Mouse (Mus musculus) liver, embryonic 13.5 days (tissue): ENCODE data around the gene Igfals. TPM values are rescaled to one million over a fixed set of nuclear protein-coding genes. Genes with fewer than 3 reads are reported as not detected.

ENCODE experiments used
- ATAC-seq: fragments of 200-750 bp; cut with Nextera tagmentation; 2 replicates; pipeline ENCODE4 v1.8.0; 2017; ENCODE audit warnings: low read depth, mild to moderate bottlenecking, moderate number of reproducible peaks, moderate library complexity
- DNase-seq: peaks from one replicate; pipeline ENCODE4 v3.0.0; 2022
- H3K27ac ChIP-seq: fragments of 300-500 bp; sonication (generic); 2 replicates; pipeline ENCODE4 v1.5.1; 2015; ENCODE audit warnings: moderate library complexity, mild to moderate bottlenecking, inconsistent platforms
- H3K27me3 ChIP-seq: fragments of 300-500 bp; sonication (generic); 2 replicates; pipeline ENCODE4 v1.6.1; 2015; ENCODE audit warnings: mild to moderate bottlenecking, inconsistent platforms
- H3K36me3 ChIP-seq: fragments of 300-500 bp; sonication (generic); 2 replicates; pipeline ENCODE4 v1.6.1; 2015; ENCODE audit warnings: mild to moderate bottlenecking, inconsistent platforms
- H3K4me1 ChIP-seq: fragments of 300-500 bp; sonication (generic); replicated peaks from 2 replicates; pipeline ENCODE4 v1.6.1; 2015; ENCODE audit warnings: inconsistent platforms
- H3K4me2 ChIP-seq: fragments of 300-500 bp; sonication (generic); 2 replicates; pipeline ENCODE4 v1.6.1; 2015; ENCODE audit warnings: inconsistent platforms, mild to moderate bottlenecking, moderate library complexity
- H3K4me3 ChIP-seq: fragments of 300-500 bp; sonication (generic); replicated peaks from 2 replicates; pipeline ENCODE4 v1.5.1; 2015; ENCODE audit warnings: mild to moderate bottlenecking, inconsistent platforms
- H3K9ac ChIP-seq: fragments of 300-500 bp; sonication (generic); 2 replicates; pipeline ENCODE4 v1.6.1; 2015; ENCODE audit warnings: mild to moderate bottlenecking, inconsistent platforms
- H3K9me3 ChIP-seq: fragments of 300-500 bp; sonication (generic); replicated peaks from 2 replicates; pipeline ENCODE4 v1.6.1; 2016; ENCODE audit warnings: inconsistent platforms
- WGBS: fragments of 180-500 bp; shearing (Covaris S2); methylation state at CpG from one replicate; pipeline ENCODE4 v1.1.7; 2015; ENCODE audit not compliant: insufficient replicate concordance; 5-methylcytosine and 5-hydroxymethylcytosine counted together
- polyA plus RNA-seq: library from polyadenylated mRNA; unstranded; fragments of >200 nt; fragmentation: Nextera tagmentation; extraction: Ambion mirVana; gene quantifications from 2 replicates; pipeline ENCODE4 v1.2.1, GENCODE M21; 2015

Igfals gene
- polyA plus RNA-seq, 1 experiment from 2014 or later = 5.1 TPM

DNA sequence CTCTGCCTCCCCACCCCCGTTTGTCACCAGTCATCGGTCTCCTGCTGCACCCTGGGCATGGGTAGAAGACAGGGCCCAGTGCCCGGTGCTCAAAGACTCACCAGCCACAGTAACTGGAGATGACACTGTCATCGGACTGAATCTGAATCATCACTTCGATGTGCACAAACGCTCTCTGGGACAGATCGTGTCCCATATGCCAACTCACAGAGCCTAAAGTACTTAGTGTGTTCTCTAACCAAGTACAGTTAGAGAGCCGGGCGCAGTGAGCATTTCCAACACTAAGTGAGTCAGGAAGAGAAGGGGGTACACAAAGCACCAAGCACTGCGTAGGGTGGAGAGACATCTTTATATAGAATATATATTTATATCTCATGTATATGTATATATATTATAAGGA lies 2.1 kb downstream of the Igfals start:
- 87% methylated on average over 10 of the region's 10 CpGs for WGBS
- H3K27me3 ChIP-seq = no peaks in the 10 kb centered on the region; the same call in 1 of the 2 replicates
- H3K9ac ChIP-seq = no peak overlapping the region
- no peaks in the 10 kb centered on the region for H3K4me1 ChIP-seq
- no peak for DNase-seq
- no peaks in the 10 kb centered on the region for H3K9me3 ChIP-seq
- H3K27ac ChIP-seq = no peak overlapping the region
- H3K4me3 ChIP-seq = no peak overlapping the region
- H3K4me2 ChIP-seq = no peak overlapping the region
- no peak for ATAC-seq
- peaks cover 32% of the 10 kb centered on the region for H3K36me3 ChIP-seq

DNA sequence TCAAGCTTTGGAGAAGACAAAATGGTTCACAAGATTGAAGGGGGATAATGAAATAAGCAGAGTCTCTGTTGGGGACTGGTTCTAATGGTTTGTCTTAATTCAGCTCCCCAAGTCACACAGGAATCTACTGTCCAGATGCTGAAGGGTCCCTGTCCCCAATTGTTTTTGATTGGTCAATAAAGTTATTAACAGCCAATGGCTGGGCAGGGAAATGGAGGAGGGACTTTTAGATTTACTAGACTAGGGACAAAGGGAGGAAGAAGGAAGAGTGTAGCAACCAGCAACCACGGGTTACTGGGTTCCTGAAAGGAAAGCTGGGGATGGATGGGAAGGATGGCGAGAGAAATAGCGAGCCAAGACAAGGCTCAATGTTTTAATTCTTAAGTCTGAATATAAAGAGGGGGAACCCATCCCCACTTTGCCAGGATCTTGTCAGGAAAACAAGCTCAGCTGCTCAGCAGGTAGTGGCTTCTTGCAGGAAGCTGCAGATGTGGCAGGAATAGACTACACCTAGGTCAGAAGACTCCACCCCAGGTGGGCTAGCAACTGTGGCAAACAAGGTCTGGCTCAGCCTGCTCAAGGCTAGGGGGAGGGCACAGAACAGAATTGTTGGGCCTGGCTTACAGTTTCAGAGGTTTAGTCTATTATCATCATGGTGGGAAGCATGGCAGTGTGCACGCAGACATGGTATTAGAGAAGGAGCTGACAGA lies 8.1 kb downstream of the Igfals start:
- Histone ChIP-seq H3K4me2 (no peak overlapping the region), H3K9me3 (no peaks in the 10 kb centered on the region), H3K27me3 (no peaks in the 10 kb centered on the region; the same call in 1 of the 2 replicates), H3K27ac (no peak overlapping the region), H3K36me3 (no peaks in the 10 kb centered on the region), H3K4me3 (no peak overlapping the region), H3K9ac (no peak overlapping the region), H3K4me1 (peaks cover 25% of the 10 kb centered on the region)
- WGBS = 35% methylated on average over 4 of the region's 4 CpGs
- ATAC-seq (no peak), DNase-seq (no peak)

DNA sequence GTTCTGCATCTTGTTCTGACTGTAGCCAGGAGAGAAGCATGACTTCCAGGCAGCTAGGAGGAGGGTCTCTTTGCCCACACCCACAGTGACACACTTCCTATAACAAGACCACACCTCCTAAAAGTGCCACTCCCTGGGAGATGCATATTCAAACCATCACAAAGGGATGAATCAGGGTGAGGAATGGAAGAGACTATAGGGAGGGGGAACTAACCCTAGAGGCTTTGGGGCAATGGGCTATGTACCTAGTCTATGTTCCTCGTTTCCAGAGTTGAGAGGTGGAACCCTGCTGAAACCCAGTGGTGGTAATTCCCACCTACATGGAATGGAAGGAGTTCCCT lies 8.6 kb downstream of the Igfals start:
- Histone ChIP-seq H3K27me3 (no peaks in the 10 kb centered on the region; the same call in 1 of the 2 replicates), H3K27ac (no peak overlapping the region), H3K36me3 (no peaks in the 10 kb centered on the region), H3K4me2 (no peak overlapping the region), H3K4me3 (no peak overlapping the region), H3K9me3 (no peaks in the 10 kb centered on the region), H3K9ac (no peak overlapping the region), H3K4me1 (peaks cover 25% of the 10 kb centered on the region)
- WGBS = 37% methylated on average over 1 of the region's 1 CpGs
- DNase-seq (no peak), ATAC-seq (no peak)

- Histone ChIP-seq H3K27me3 (no peaks in the 10 kb centered on the region; the same call in 1 of the 2 replicates), H3K4me2 (no peak overlapping the region), H3K27ac (no peak overlapping the region), H3K36me3 (no peaks in the 10 kb centered on the region), H3K9me3 (no peaks in the 10 kb centered on the region), H3K9ac (no peak overlapping the region), H3K4me1 (peaks cover 25% of the 10 kb centered on the region), H3K4me3 (no peak overlapping the region)
- WGBS = 61% methylated on average over 8 of the region's 8 CpGs
- ATAC-seq = no peak
- DNase-seq = no peak
Observed at GRCm38 (mm10) chr17:24874989-24875388, 9.2 kb downstream of the Igfals start.

GRCm38 (mm10) chr17:24877336-24878116 lies 11.7 kb downstream of the Igfals start:
- Histone ChIP-seq H3K36me3 (peaks cover 9% of the 10 kb centered on the region), H3K9me3 (no peaks in the 10 kb centered on the region), H3K4me1 (peaks cover 30% of the 10 kb centered on the region), H3K27me3 (no peaks in the 10 kb centered on the region), H3K27ac (peak overlapping the region; percentile 65), H3K9ac (peak overlapping the region; percentile 23), H3K4me2 (peak overlapping the region; percentile 32), H3K4me3 (no peak overlapping the region)
- ATAC-seq (peak; percentile 53), DNase-seq (no peak)
- WGBS = 56% methylated on average over 10 of the region's 10 CpGs

- DNase-seq = no peak
Observed at GRCm38 (mm10) chr17:24878117-24878397, 12.3 kb downstream of the Igfals start.

DNA sequence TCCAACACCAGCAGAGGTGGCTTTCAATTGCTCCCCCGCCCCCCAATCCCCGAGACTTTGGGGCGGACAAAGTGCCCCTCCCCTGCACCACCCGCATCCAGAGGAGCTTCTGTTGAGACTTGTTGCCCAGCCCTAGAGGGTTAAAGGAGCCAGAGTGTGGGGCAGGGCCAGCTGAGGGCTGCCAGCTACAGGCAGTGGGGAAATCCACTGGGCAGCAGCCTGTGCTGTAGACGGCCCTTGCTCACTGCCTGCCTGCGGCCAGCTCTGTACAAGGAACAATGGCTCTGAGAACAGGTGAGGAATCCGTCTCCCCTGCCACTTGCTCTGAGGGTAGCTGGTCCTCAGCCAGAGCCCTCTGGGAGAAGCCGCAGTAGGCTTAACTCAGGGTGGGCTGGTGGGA lies 12.7 kb downstream of the Igfals start:
- H3K9ac ChIP-seq = peak overlapping the region; percentile 36; the same call in 1 of the 2 replicates
- peak overlapping the region; percentile 65 for H3K27ac ChIP-seq
- H3K4me3 ChIP-seq = no peak overlapping the region
- H3K36me3 ChIP-seq = peaks cover 19% of the 10 kb centered on the region
- 71% methylated on average over 8 of the region's 8 CpGs for WGBS
- peak overlapping the region; percentile 32; the same call in 1 of the 2 replicates for H3K4me2 ChIP-seq
- H3K4me1 ChIP-seq = peaks cover 31% of the 10 kb centered on the region
- DNase-seq = no peak
- no peak for ATAC-seq
- H3K27me3 ChIP-seq = no peaks in the 10 kb centered on the region
- no peaks in the 10 kb centered on the region for H3K9me3 ChIP-seq

More at GRCm38 (mm10) chr17:24878117-24878397, 12.3 kb downstream of the Igfals start:
- Histone ChIP-seq H3K4me1 (peaks cover 30% of the 10 kb centered on the region), H3K4me2 (peak overlapping the region; percentile 32), H3K27me3 (no peaks in the 10 kb centered on the region), H3K27ac (peak overlapping the region; percentile 65), H3K4me3 (no peak overlapping the region), H3K9me3 (no peaks in the 10 kb centered on the region), H3K9ac (peak overlapping the region; percentile 36), H3K36me3 (peaks cover 14% of the 10 kb centered on the region)
- peak; percentile 21; the same call in 1 of the 2 replicates for ATAC-seq
- WGBS = 48% methylated on average over 5 of the region's 5 CpGs

- Histone ChIP-seq H3K4me1 (peaks cover 44% of the 10 kb centered on the region), H3K4me2 (no peak overlapping the region), H3K27me3 (no peaks in the 10 kb centered on the region), H3K9me3 (no peaks in the 10 kb centered on the region), H3K9ac (no peak overlapping the region), H3K4me3 (no peak overlapping the region), H3K36me3 (peaks cover 35% of the 10 kb centered on the region), H3K27ac (no peak overlapping the region)
- DNase-seq = no peak
- WGBS = 45% methylated on average over 7 of the region's 7 CpGs
- no peak for ATAC-seq
Observed at GRCm38 (mm10) chr17:24881738-24882440, 16.1 kb downstream of the Igfals start.

- Histone ChIP-seq H3K4me1 (peaks cover 52% of the 10 kb centered on the region), H3K27me3 (no peaks in the 10 kb centered on the region), H3K9ac (peak overlapping the region; percentile 88), H3K4me3 (peak overlapping the region; percentile 99), H3K36me3 (peaks cover 46% of the 10 kb centered on the region), H3K9me3 (no peaks in the 10 kb centered on the region), H3K4me2 (peak overlapping the region; percentile 95), H3K27ac (no peak overlapping the region)
- ATAC-seq (no peak), DNase-seq (no peak)
- 72% methylated on average over 6 of the region's 6 CpGs for WGBS
Observed at GRCm38 (mm10) chr17:24884391-24884790, 18.6 kb downstream of the Igfals start.

- Histone ChIP-seq H3K9ac (peak overlapping the region; percentile 88), H3K27me3 (no peaks in the 10 kb centered on the region), H3K27ac (peak overlapping the region; percentile 70), H3K4me3 (peak overlapping the region; percentile 99), H3K36me3 (peaks cover 57% of the 10 kb centered on the region), H3K9me3 (no peaks in the 10 kb centered on the region), H3K4me1 (peaks cover 56% of the 10 kb centered on the region), H3K4me2 (peak overlapping the region; percentile 95)
- WGBS = 16% methylated on average over 22 of the region's 22 CpGs
- DNase-seq (no peak), ATAC-seq (0 out of 2 replicates have a peak, but pooled peaks have one; percentile 0)
Observed at GRCm38 (mm10) chr17:24885356-24886133, 19.7 kb downstream of the Igfals start.
